Mouse (Mus musculus): Measurements from ENCODE around the gene Vmn1r56.
"Not testable (repeated sequence)": the region's sequence is repeated elsewhere in the genome, so short reads cannot be mapped to it uniquely, and the experiment has no call there.

Vmn1r56 gene

GRCm38 (mm10) chr7:5196647-5197046 lies at the start of gene Vmn1r56:
Vmn1r56 (minus strand) TSS chr7:5196747.
- DNase-seq (ENCODE audit: low spot score), result not testable (repeated sequence)

GRCm38 (mm10) chr7:5218193-5218592 lies 21.6 kb upstream of the Vmn1r56 start, which contains the start of gene Vmn1r57:
Vmn1r57 (plus strand) TSS chr7:5218493.
- not testable (repeated sequence) for DNase-seq (ENCODE audit: low spot score)

GRCm38 (mm10) chr7:5149570-5149969 lies 47.0 kb downstream of the Vmn1r56 start, which contains the start of gene Vmn1r55:
Vmn1r55 (minus strand) TSS chr7:5149670.
- not testable (repeated sequence) for DNase-seq (ENCODE audit: low spot score)
